Mouse (Mus musculus): Measurements from ENCODE around the gene Rnf8.

GRCm38 (mm10) chr17:29595891-29596770, 18.5 kb upstream of the Rnf8 start:
- no peak for TF ChIP-seq CTCF (conservative IDR thresholded peaks at IDR 0.05; ENCODE audit: low read length)
- TF ChIP-seq NANOG (IDR thresholded peaks at IDR 0.05; ENCODE audit: borderline replicate concordance, low read length), result no peak

All from E14TG2a.4 (cell line).